Mouse (Mus musculus) cerebellum, postnatal 25 days (tissue): ENCODE data around the gene Rgs19.
A peak's percentile ranks its signal among the peaks of the same experiment; 100 is the strongest.

Experiments
- DNase-seq, 2 experiments: peaks; one replicate each; pipeline ENCODE4 v3.0.0; 2021; ENCODE audit warnings: mixed read lengths in 2 of 2

The Rgs19 gene

GRCm38 (mm10) chr2:181693339-181694280 lies at the start of gene Rgs19:
TSS of gene Rgs19 (minus strand) at chr2:181693977.
- DNase-seq, result peak; percentile 78 to 86

GRCm38 (mm10) chr2:181730051-181730450 lies 36.3 kb upstream of the Rgs19 start:
- no peak for DNase-seq

GRCm38 (mm10) chr2:181727659-181728262 lies 34.0 kb upstream of the Rgs19 start:
- no peak for DNase-seq

- DNase-seq, result peak; percentile 57 to 70
These were observed 28.4 kb upstream of the Rgs19 start for GRCm38 (mm10) chr2:181722213-181722612.

- DNase-seq, result peak; percentile 67 to 76
These were observed 27.4 kb upstream of the Rgs19 start for GRCm38 (mm10) chr2:181721200-181721599.

GRCm38 (mm10) chr2:181720061-181720460 lies 26.3 kb upstream of the Rgs19 start:
- peak; percentile 54 to 68 for DNase-seq

GRCm38 (mm10) chr2:181716991-181717390 lies 23.2 kb upstream of the Rgs19 start:
- peak; percentile 22 to 53 for DNase-seq

- no peak for DNase-seq
These were observed 21.6 kb upstream of the Rgs19 start for GRCm38 (mm10) chr2:181715382-181715781.

- DNase-seq, result peak; percentile 53 to 70
These were observed 21.1 kb upstream of the Rgs19 start, which contains the start of gene Oprl1 for GRCm38 (mm10) chr2:181714903-181715326. TSS of gene Oprl1 (plus strand) at chr2:181715016.

- peak in 1 of 2 experiments; percentile 59 for DNase-seq
These were observed 20.0 kb upstream of the Rgs19 start for GRCm38 (mm10) chr2:181713749-181714148.

GRCm38 (mm10) chr2:181706668-181707067 lies 12.9 kb upstream of the Rgs19 start:
- DNase-seq, result peak in 1 of 2 experiments; percentile 46

GRCm38 (mm10) chr2:181698241-181698640 lies 4.5 kb upstream of the Rgs19 start, which contains the start of gene Lkaaear1:
TSS of gene Lkaaear1 (minus strand) at chr2:181698442.
- DNase-seq, result peak; percentile 1 to 3

- DNase-seq, result peak in 1 of 2 experiments; percentile 2
These were observed 3.1 kb upstream of the Rgs19 start for GRCm38 (mm10) chr2:181696801-181697420.

- DNase-seq, result peak in 1 of 2 experiments; percentile 11
These were observed 2.0 kb upstream of the Rgs19 start for GRCm38 (mm10) chr2:181695776-181696175.

GRCm38 (mm10) chr2:181694581-181694980 lies 804 bp upstream of the Rgs19 start:
- DNase-seq, result peak in 1 of 2 experiments; percentile 3

GRCm38 (mm10) chr2:181692304-181692703 lies 1.5 kb downstream of the Rgs19 start:
- peak in 1 of 2 experiments; percentile 4 for DNase-seq

- DNase-seq, result no peak
These were observed 2.2 kb downstream of the Rgs19 start for GRCm38 (mm10) chr2:181691571-181691970.

GRCm38 (mm10) chr2:181691083-181691482 lies 2.7 kb downstream of the Rgs19 start:
- no peak for DNase-seq

GRCm38 (mm10) chr2:181689466-181690160 lies 4.2 kb downstream of the Rgs19 start:
- DNase-seq, result no peak

GRCm38 (mm10) chr2:181687586-181687985 lies 6.2 kb downstream of the Rgs19 start:
- peak in 1 of 2 experiments; percentile 3 for DNase-seq

GRCm38 (mm10) chr2:181685686-181686085 lies 8.1 kb downstream of the Rgs19 start:
- DNase-seq, result no peak

GRCm38 (mm10) chr2:181684713-181685112 lies 9.1 kb downstream of the Rgs19 start:
- no peak for DNase-seq
